Comparison of ENCODE assay signal across 25 mouse cellular contexts in genomic region chr3:104820426-104820825, GRCm38 (mm10). TPM values are rescaled to one million over a fixed set of nuclear protein-coding genes. Genes with fewer than 3 reads are reported as not detected.
"Had no signal": no experiment of that assay in that cellular context is flagged by ENCODE, and none has a peak within 500 bp of the region (broad histone marks: within the 10 kb centered on the region; RNA-seq: fewer than 3 reads in every experiment).

No protein-coding gene starts in this region.

- H3K27ac ChIP-seq: limb, embryonic 12.5 days; limb, embryonic 15.5 days; liver, embryonic 14.5 days; midbrain, embryonic 12.5 days; neural tube, embryonic 13.5 days had no signal

- H3K9me3 ChIP-seq: limb, embryonic 12.5 days; limb, embryonic 15.5 days; lung, embryonic 15.5 days; midbrain, embryonic 12.5 days; neural tube, embryonic 13.5 days had no signal

- H3K27me3 ChIP-seq: limb, embryonic 12.5 days; limb, embryonic 15.5 days; lung, embryonic 15.5 days; midbrain, embryonic 12.5 days; neural tube, embryonic 13.5 days had no signal

- ATAC-seq: liver, postnatal 0 days; midbrain, embryonic 16.5 days had no signal

- H3K4me2 ChIP-seq: limb, embryonic 12.5 days; limb, embryonic 15.5 days; liver, embryonic 11.5 days; lung, embryonic 15.5 days; midbrain, embryonic 12.5 days; neural tube, embryonic 13.5 days had no signal

- DNase-seq: kidney, postnatal 14 days; kidney, postnatal 4 days; left cerebral cortex, postnatal 4 days; liver, postnatal 0 days; lung, postnatal 14 days; lung, postnatal 4 days; retina, postnatal 1 day; right cerebral cortex, postnatal 25 days; thymus, adult 18-20 months; thymus, postnatal 14 days; thymus, postnatal 4 days had no signal

- H3K9ac ChIP-seq: limb, embryonic 12.5 days; limb, embryonic 15.5 days; liver, embryonic 14.5 days; liver, postnatal 0 days; lung, embryonic 15.5 days; midbrain, embryonic 12.5 days; neural tube, embryonic 13.5 days had no signal

- H3K4me3 ChIP-seq: limb, embryonic 12.5 days; limb, embryonic 15.5 days; lung, embryonic 15.5 days; midbrain, embryonic 12.5 days; myocyte; neural tube, embryonic 13.5 days had no signal

RNA-seq across cellular contexts. Expression of gene Rhoc, which starts 32.3 kb away (rescaled TPM):
- total RNA-seq: megakaryocyte-erythroid progenitor cell, adult 5-6 weeks had no signal

RNA-seq across cellular contexts. Expression of gene Fam19a3, which starts 38.8 kb away (rescaled TPM):
- total RNA-seq: layer of hippocampus, adult 18-20 months; left cerebral cortex, postnatal 14 days; megakaryocyte progenitor cell, adult 5-6 weeks; megakaryocyte-erythroid progenitor cell, adult 5-6 weeks; neutrophil, adult 5-6 weeks had no signal
- polyA plus RNA-seq: liver, embryonic 11.5 days; liver, postnatal 0 days; midbrain, embryonic 12.5 days; midbrain, embryonic 16.5 days; myocyte; neural tube, embryonic 13.5 days had no signal

RNA-seq across cellular contexts. Expression of gene Ppm1j, which starts 39.6 kb away (rescaled TPM):
- total RNA-seq: megakaryocyte progenitor cell, adult 5-6 weeks; megakaryocyte-erythroid progenitor cell, adult 5-6 weeks; neutrophil, adult 5-6 weeks had no signal
